8 mouse cellular contexts compared by ENCODE assay signal in the genomic region with DNA sequence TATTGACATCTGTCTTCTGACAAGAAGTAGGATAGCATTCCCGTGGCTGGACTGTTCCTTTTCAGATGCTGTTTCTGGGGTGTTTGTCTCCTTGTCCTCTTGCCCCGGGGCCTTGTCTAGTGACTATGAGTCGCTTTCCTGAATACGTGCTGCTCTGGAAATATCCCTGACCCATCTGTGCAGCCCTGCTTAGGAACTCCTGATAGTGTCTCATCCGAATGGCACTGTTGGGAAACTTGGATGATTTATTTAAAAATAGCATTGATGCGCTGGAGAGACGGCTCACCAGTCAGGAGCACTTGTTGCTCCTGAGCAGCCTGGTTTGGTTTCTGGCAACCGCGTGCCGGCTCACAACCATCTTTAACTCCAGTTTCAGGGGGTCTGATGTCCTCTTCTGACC. TPM values are rescaled to one million over a fixed set of nuclear protein-coding genes. Genes with fewer than 3 reads are reported as not detected.
A peak's percentile ranks its signal among the peaks of the same experiment; 100 is the strongest.
DNase-seq lines count a peak whose midpoint lies in the region; ATAC-seq and TF ChIP-seq lines count a peak whose summit lies in the region.

No protein-coding gene starts in this region.

- H3K9ac ChIP-seq in kidney, embryonic 15.5 days = peak overlapping the region; percentile 88
- peak overlapping the region; percentile 80; the same call in 1 of the 2 replicates for H3K9ac ChIP-seq in heart, postnatal 0 days (replicated peaks; ENCODE audit: low read depth, low read length)
- peak overlapping the region; percentile 93; the same call in 1 of the 2 replicates for H3K9ac ChIP-seq in midbrain, embryonic 11.5 days (ENCODE audit: low read length)

- TF ChIP-seq EP300 in heart, postnatal 0 days (IDR thresholded peaks at IDR 0.05; ENCODE audit: low read depth) = no peak

- H3K4me3 ChIP-seq in kidney, embryonic 15.5 days (replicated peaks) = peak overlapping the region; percentile 83
- peak overlapping the region; percentile 63 for H3K4me3 ChIP-seq in heart, postnatal 0 days (ENCODE audit: low read depth, low read length)
- H3K4me3 ChIP-seq in midbrain, embryonic 11.5 days (ENCODE audit: low read depth, low read length) = peak overlapping the region; percentile 87

- H3K4me2 ChIP-seq in kidney, embryonic 15.5 days = peak overlapping the region; percentile 85
- peak overlapping the region; percentile 79 for H3K4me2 ChIP-seq in heart, postnatal 0 days (ENCODE audit: low read depth, low read length)
- peak overlapping the region; percentile 86 for H3K4me2 ChIP-seq in midbrain, embryonic 11.5 days

- WGBS in kidney, embryonic 15.5 days = 68% methylated on average over 10 of the region's 10 CpGs
- 15% methylated on average over 10 of the region's 10 CpGs for WGBS in heart, postnatal 0 days
- WGBS in midbrain, embryonic 11.5 days = 82% methylated on average over 10 of the region's 10 CpGs

- DNase-seq in kidney, postnatal 14 days = no peak
- peak; percentile 53 for DNase-seq in NIH3T3 (ENCODE audit: low read depth)
- DNase-seq in heart, postnatal 0 days (ENCODE audit: low spot score) = peak; percentile 38
- no peak for DNase-seq in midbrain, embryonic 11.5 days (ENCODE audit: low spot score, missing footprints)
- DNase-seq in layer of hippocampus, adult 9-11 months = no peak
- DNase-seq in frontal cortex, postnatal 25 days (ENCODE audit: low spot score in 2 of 2) = no peak
- no peak for DNase-seq in spleen, postnatal 14 days (ENCODE audit: low spot score in 2 of 2)

- no peak for TF ChIP-seq CTCF in heart, postnatal 0 days (IDR thresholded peaks at IDR 0.05; ENCODE audit: low read depth)

- peaks cover 40% of the 10 kb centered on the region for H3K4me1 ChIP-seq in kidney, embryonic 15.5 days
- H3K4me1 ChIP-seq in heart, postnatal 0 days (ENCODE audit: control insufficient read depth, insufficient read depth) = peaks cover 43% of the 10 kb centered on the region
- H3K4me1 ChIP-seq in midbrain, embryonic 11.5 days (ENCODE audit: control insufficient read depth, insufficient read depth, low read length) = peaks cover 13% of the 10 kb centered on the region

- H3K9me3 ChIP-seq in kidney, embryonic 15.5 days (replicated peaks) = no peaks in the 10 kb centered on the region
- H3K9me3 ChIP-seq in heart, postnatal 0 days (replicated peaks; ENCODE audit: control insufficient read depth, low read length) = no peaks in the 10 kb centered on the region
- no peaks in the 10 kb centered on the region for H3K9me3 ChIP-seq in midbrain, embryonic 11.5 days (ENCODE audit: control insufficient read depth, low read length)

- no peaks in the 10 kb centered on the region for H3K27me3 ChIP-seq in kidney, embryonic 15.5 days
- H3K27me3 ChIP-seq in heart, postnatal 0 days (ENCODE audit: control insufficient read depth, insufficient read depth, low read length) = no peaks in the 10 kb centered on the region
- no peaks in the 10 kb centered on the region for H3K27me3 ChIP-seq in midbrain, embryonic 11.5 days (ENCODE audit: control insufficient read depth, insufficient read depth, low read length)

- H3K27ac ChIP-seq in kidney, embryonic 15.5 days = no peak overlapping the region
- peak overlapping the region; percentile 53 for H3K27ac ChIP-seq in heart, postnatal 0 days (ENCODE audit: low read depth)
- no peak overlapping the region for H3K27ac ChIP-seq in midbrain, embryonic 11.5 days (ENCODE audit: low read depth, low read length)

- no peaks in the 10 kb centered on the region for H3K36me3 ChIP-seq in kidney, embryonic 15.5 days
- no peaks in the 10 kb centered on the region for H3K36me3 ChIP-seq in heart, postnatal 0 days (replicated peaks; ENCODE audit: control insufficient read depth, insufficient read depth, low read length)
- no peaks in the 10 kb centered on the region for H3K36me3 ChIP-seq in midbrain, embryonic 11.5 days (ENCODE audit: control insufficient read depth, insufficient read depth, low read length)

- ATAC-seq in kidney, embryonic 15.5 days (replicated peaks; ENCODE audit: low FRiP score) = no peak
- ATAC-seq in heart, postnatal 0 days (ENCODE audit: insufficient read depth, low read depth) = no peak
- no peak for ATAC-seq in midbrain, embryonic 11.5 days (ENCODE audit: low FRiP score)

RNA-seq across cellular contexts. Expression of a gene that starts 1.6 kb away (rescaled TPM):
- 12.4 and 13.8 TPM in 2 replicates for polyA plus RNA-seq in kidney, embryonic 15.5 days (2015; fragmentation: Nextera tagmentation; extraction: Ambion mirVana)
- 47.6 and 64.0 TPM in 2 replicates for total RNA-seq in heart, postnatal 0 days (2014; rRNA removed; ENCODE audit: low replicate concordance)
- polyA plus RNA-seq in heart, postnatal 0 days (2015; fragmentation: Nextera tagmentation; extraction: Ambion mirVana) = 6.7 and 9.0 TPM in 2 replicates
- 12.4 and 15.6 TPM in 2 replicates for polyA plus RNA-seq in midbrain, embryonic 11.5 days (2014; fragmentation: Nextera tagmentation; extraction: Ambion mirVana)

Comparison
In these comparisons a context has a peak if more than half of its experiments do, and no peak if none do; other contexts are left out.
1. DNase-seq: peak in NIH3T3 (single experiment) and heart, postnatal 0 days (single experiment); none in kidney, postnatal 14 days (single experiment), midbrain, embryonic 11.5 days (single experiment), layer of hippocampus, adult 9-11 months (single experiment), frontal cortex, postnatal 25 days (0 of 2) and spleen, postnatal 14 days (0 of 2).
2. Peak in every context shown above with its lines, with median percentiles within 50 percentile points of each other: H3K4me2 ChIP-seq, H3K4me3 ChIP-seq and H3K9ac ChIP-seq.